Mouse (Mus musculus) lung, adult 2 months (tissue): ENCODE results near the gene Cap1.

Source experiments
- CTCF ChIP-seq: fragments of 200-500 bp; IDR thresholded peaks from 2 replicates; pipeline ENCODE4 v1.5.1; 2011; ENCODE audit warnings: mild to moderate bottlenecking, low read length, control low read depth; ENCODE audit not compliant: insufficient read depth
- POLR2A ChIP-seq: fragments of 200-500 bp; IDR thresholded peaks from 2 replicates; pipeline ENCODE4 v1.6.1; 2011; ENCODE audit warnings: low read depth, mild to moderate bottlenecking, control low read depth, low read length, borderline replicate concordance; ENCODE audit errors: extremely low read depth

DNA sequence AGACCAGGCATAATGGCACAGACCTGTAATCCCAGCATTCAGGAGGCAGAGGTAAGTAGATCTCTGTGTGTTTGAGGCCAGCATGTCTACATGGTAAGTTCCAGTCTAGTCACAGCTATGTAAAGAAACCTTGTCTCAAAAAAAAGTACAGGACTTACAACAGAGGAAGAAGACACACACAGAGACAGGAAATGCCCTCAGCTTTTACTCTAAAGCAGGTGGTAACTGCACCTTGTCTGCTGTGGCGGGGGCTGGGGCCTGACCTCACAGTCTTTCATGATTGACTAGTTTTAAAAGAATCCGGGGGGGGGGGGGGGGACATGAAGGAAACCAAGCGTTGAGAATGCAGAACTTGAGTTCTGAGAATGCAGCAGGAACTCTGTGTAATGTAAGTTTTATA lies 48.0 kb upstream of the Cap1 start:
- no peak for TF ChIP-seq POLR2A
- TF ChIP-seq CTCF = no peak
